Mouse (Mus musculus) ovary, adult 10 weeks (tissue): ENCODE data around the gene Naa60. TPM values are rescaled to one million over a fixed set of nuclear protein-coding genes. Genes with fewer than 3 reads are reported as not detected.

Source experiments
- polyA plus RNA-seq: library from polyadenylated mRNA; stranded (reverse); fragments of 350-450 nt; fragmentation: Illumina TruSeq; extraction: RNeasy Lipid Tissue Mini Kit (QIAGEN cat#74804); gene quantifications from one replicate; pipeline ENCODE4 v1.2.3, GENCODE M21; 2014

Naa60 gene
- polyA plus RNA-seq = 116 TPM

GRCm38 (mm10) chr16:3872216-3873047 lies at the start of gene Naa60:
TSS of gene Naa60 (plus strand) at chr16:3872375.

GRCm38 (mm10) chr16:3830588-3831109 lies 41.5 kb upstream of the Naa60 start, which contains the start of gene Olfr15:
TSS of gene Olfr15 (plus strand) at chr16:3830878.

GRCm38 (mm10) chr16:3846711-3847518 lies 25.3 kb upstream of the Naa60 start, which contains the start of gene Zfp174:
TSS of gene Zfp174 (plus strand) at chr16:3847268.

GRCm38 (mm10) chr16:3884201-3885064 lies 12.3 kb downstream of the Naa60 start, which contains the start of the genes Zfp597 and Gm20695:
TSS of gene Zfp597 (minus strand) at chr16:3884561.
TSS of gene Gm20695 (plus strand) at chr16:3884648.

GRCm38 (mm10) chr16:3908537-3909111 lies 36.4 kb downstream of the Naa60 start, which contains the start of the genes 1700037C18Rik and Cluap1:
TSS of gene 1700037C18Rik (minus strand) at chr16:3908689.
TSS of gene Cluap1 (plus strand) at chr16:3908801.

Other genes with a start within 250 kb of the Naa60 start
- 0.14 TPM for gene Mefv, start 154.3 kb upstream of the Naa60 start, polyA plus RNA-seq
- 47.2 TPM for gene Zfp263, start 128.3 kb upstream of the Naa60 start, polyA plus RNA-seq
- not detected for gene Olfr15, start 41.5 kb upstream of the Naa60 start, polyA plus RNA-seq
- gene Zfp174, start 25.1 kb upstream of the Naa60 start, polyA plus RNA-seq = 5.4 TPM
- 26.3 TPM for gene Zfp597, start 12.2 kb downstream of the Naa60 start, polyA plus RNA-seq
- gene Gm20695, start 12.3 kb downstream of the Naa60 start, polyA plus RNA-seq = 2.8 TPM
- 1.3 TPM for gene 1700037C18Rik, start 36.3 kb downstream of the Naa60 start, polyA plus RNA-seq
- 27.3 TPM for gene Cluap1, start 36.4 kb downstream of the Naa60 start, polyA plus RNA-seq
- 0.37 TPM for gene Nlrc3, start 104.3 kb downstream of the Naa60 start, polyA plus RNA-seq
- gene Slx4, start 131.4 kb downstream of the Naa60 start, polyA plus RNA-seq = 13.3 TPM
- not detected for gene Dnase1, start 164.6 kb downstream of the Naa60 start, polyA plus RNA-seq
- gene Trap1, start 205.5 kb downstream of the Naa60 start, polyA plus RNA-seq = 39.5 TPM